Mouse (Mus musculus): ENCODE data around the gene Stoml1.

Gene Stoml1

GRCm38 (mm10) chr9:58272068-58272541, 19.1 kb downstream of the Stoml1 start:
- DNase-seq (ENCODE audit: low spot score in 2 of 2): no peak

DNA sequence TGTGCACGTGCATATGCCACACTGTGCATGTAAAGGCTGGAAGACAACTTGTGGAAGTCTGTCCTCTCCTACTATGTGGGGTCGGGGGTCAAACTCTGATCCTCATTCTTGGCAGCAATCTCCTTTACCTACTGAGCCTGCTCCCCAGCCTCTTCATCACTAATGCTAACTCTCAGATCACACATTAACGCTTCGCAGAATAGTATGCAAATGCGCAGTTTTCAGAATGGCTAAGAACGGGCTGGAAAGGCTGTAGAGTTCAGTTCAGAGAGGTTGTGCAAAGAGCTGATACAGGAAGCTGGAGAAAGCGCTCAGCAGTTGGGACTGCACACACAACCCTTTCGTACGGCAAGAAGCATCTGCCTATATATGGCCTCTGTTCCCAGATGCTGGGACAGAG, 19.9 kb downstream of the Stoml1 start:
- DNase-seq (ENCODE audit: low spot score in 2 of 2): no peak

DNA sequence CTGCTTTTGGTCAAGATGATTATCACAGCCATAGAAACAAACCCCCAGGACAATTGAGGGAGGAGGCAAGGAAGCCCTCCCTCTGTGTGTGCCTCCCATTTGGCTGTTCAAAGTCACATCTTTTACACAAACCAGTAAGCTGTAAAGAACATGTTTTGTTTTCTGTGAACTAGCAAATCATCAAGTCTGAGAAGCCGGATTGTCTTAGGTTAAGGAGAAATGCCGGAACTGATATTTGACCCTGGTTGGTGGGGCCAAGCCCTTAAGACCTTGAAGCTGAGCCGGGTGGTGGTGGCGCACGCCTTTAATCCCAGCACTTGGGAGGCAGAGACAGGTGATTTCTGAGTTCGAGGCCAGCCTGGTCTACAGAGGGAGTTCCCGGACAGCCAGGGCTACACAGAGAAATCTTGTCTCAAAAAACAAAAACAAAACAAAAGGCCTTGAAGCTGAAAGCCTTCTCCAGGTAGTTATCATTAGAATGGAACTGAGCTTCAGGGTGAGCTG, 21.2 kb downstream of the Stoml1 start:
- no peak for DNase-seq (ENCODE audit: low spot score in 2 of 2)

DNA sequence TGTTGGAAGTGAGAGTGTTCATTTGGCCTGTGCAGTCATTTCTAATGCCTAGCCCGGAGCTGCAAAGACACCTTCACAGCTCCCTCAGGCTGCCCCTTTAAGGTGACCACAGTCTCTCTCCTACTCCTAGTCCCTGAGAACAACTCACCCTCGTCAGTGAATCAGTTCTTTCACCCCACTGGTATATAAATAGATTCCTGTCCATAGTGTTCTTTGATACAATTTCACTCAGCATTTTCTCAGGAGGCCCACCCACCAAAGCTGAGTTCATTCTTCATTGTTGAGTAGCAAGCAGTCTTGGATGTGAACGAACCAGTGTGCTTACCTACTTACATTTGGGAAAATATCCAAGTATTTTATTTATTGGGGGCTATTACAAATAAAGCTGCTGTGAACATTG, 21.7 kb downstream of the Stoml1 start:
- DNase-seq (ENCODE audit: low spot score in 2 of 2): no peak

DNA sequence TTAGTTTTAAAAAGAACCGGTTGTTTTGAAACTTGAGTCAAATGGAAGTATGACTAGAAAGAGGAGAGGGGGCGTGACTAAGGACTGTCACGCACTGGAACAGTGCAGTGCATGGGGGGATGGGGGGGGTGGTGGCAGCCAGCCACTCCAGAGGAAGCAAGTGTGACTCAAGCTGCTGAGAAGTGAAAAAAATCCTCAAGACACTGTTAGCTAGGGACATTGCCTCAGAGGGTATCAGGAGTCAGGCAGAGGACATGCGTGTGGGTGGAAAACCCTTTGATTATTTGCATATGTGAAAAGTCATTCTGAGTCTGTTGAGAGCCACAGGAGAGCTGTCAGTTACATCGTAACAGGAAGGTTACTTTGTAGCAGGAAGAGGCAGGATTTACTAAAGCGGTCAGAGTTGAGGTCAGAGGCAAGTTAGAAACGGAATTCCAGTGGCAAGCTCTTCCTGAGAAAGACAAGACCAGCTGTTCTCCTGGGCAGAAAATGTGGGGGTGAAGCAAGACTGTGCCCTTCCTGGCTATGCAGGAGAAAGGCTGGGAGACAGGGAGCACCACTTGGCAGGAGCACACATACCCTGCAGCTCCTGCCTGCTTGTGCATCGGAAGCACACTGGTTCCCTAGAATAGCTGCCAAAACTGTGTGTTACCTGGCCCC, 22.3 kb downstream of the Stoml1 start:
- DNase-seq (ENCODE audit: low spot score in 2 of 2): no peak

GRCm38 (mm10) chr9:58275797-58276196, 22.8 kb downstream of the Stoml1 start:
- no peak for DNase-seq (ENCODE audit: low spot score in 2 of 2)

DNA sequence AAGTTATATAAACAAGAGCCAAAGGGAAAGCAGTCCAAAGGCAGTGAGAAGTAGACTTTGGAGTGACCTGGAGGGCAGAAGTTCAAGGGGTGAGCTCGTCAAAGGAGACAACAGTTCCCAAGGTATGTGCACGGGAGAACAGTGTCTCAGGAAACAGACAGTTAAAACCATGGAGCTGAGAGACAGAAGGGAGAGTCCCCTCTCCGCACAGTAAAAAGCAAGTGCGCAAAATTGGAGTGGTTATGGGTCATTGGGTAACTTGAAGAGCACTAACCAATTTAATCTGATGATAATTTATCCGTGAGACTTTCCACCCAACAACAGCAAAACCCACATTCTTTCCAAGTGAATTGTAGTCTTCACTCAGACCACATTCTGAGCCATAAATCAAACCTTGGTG, 23.4 kb downstream of the Stoml1 start:
- DNase-seq (ENCODE audit: low spot score in 2 of 2): no peak

DNA sequence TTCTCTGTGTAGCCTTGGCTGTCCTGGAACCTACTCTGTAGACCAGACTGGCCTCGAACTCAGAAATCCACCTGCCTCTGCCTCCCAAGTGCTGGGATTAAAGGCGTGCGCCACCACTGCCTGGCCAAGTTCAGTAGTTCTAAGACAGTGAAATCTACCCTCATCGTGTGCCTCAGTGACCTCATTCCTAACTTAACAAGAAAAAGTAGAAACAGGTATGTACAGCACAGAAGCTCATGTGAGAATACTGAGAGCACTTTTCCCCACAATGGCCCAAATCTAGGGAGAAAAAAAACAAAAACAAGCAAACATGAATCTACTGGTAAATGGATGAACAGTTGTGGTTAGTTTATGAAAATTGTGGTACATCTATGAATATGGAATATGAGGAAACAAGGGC, 25.3 kb downstream of the Stoml1 start:
- DNase-seq (ENCODE audit: low spot score in 2 of 2): no peak

- no peak for DNase-seq (ENCODE audit: low spot score in 2 of 2)
Measured at GRCm38 (mm10) chr9:58278821-58279723, 26.1 kb downstream of the Stoml1 start.

DNA sequence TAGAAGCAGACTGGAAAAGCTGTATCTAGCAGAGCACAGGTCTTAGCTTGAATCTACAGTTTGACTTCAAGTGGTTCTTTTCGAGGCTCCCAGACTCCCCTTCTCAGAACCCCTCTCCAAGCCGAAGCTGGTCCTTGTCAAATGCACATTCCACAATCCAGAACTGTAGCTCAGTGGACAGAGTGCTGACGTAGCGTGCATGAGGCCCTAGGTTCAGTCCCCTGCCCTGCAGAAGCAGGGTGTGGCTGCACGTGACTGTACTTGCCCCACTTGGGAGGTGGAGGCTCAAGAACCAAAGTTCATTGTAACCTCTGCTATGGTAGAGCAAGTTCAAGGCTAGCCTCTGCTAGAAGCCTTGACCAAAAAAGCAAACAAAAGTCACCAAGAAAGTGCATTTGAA, 26.8 kb downstream of the Stoml1 start:
- no peak for DNase-seq (ENCODE audit: low spot score in 2 of 2)

GRCm38 (mm10) chr9:58280259-58281109, 27.5 kb downstream of the Stoml1 start:
- peak; percentile 68 to 73 for DNase-seq (ENCODE audit: low spot score in 2 of 2)

- DNase-seq (ENCODE audit: low spot score in 2 of 2): no peak
Measured at GRCm38 (mm10) chr9:58281597-58281996, 28.6 kb downstream of the Stoml1 start.

DNA sequence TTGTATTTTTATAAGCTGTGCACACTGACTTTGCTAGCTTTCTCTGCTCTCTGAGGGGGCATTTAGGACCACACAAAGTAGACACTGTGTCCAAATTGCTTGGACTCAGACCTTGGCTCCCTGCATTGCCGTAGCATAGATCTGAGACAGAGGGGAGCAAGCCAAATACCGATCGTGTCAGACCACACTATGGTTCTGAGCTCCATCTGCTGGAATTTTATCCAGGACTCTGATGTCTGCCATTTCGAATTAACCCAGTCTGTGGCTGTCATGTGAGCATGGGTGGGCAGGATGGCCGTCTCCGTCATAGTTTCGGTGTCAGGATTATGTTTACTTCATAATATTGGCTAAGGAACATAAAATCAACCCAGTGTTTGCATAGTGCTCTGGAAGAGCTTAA, 30.5 kb downstream of the Stoml1 start:
- no peak for DNase-seq (ENCODE audit: low spot score in 2 of 2)

GRCm38 (mm10) chr9:58289090-58289489, 36.1 kb downstream of the Stoml1 start:
- no peak for DNase-seq (ENCODE audit: low spot score in 2 of 2)

DNA sequence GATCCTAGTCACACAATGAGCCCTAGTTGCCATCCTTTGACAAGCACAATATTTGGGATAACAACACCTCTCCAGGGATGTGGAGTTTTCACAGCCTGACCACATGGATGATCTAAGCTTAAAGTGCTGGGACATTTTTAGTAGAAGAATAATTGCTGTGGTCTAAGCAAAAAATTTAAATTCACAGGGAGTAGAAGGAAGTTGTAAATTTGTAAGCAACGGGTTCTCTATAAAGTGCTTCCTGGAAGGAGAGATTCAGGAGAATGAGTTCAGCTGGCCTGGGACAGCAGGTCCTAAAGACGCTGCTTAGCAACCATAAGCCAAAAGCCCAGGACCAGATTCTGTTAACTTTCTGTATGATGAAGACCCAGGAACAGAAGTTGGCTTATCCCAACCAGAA, 36.9 kb downstream of the Stoml1 start:
- DNase-seq (ENCODE audit: low spot score in 2 of 2): no peak

DNA sequence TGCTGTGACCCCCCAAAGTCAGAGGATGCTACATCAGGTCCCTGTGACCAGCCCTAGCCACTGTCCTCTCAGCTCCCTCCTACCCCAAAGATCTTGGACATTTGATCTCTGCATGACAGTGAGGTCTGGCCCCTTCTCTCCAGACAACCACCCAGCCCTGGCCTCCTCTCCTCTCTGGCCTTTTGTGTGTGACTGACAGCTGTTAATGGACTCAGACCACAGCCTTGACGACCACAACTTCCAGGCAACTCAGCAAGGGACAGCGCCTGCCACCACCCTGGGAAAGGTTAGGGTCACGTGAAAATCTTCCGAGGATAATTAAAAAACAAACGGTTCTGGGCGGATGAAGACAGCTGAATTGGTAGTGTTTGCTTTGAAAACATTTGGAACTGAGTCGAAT, 41.6 kb downstream of the Stoml1 start:
- no peak for DNase-seq (ENCODE audit: low spot score in 2 of 2)

GRCm38 (mm10) chr9:58295345-58295744, 42.4 kb downstream of the Stoml1 start:
- DNase-seq (ENCODE audit: low spot score in 2 of 2): no peak

DNA sequence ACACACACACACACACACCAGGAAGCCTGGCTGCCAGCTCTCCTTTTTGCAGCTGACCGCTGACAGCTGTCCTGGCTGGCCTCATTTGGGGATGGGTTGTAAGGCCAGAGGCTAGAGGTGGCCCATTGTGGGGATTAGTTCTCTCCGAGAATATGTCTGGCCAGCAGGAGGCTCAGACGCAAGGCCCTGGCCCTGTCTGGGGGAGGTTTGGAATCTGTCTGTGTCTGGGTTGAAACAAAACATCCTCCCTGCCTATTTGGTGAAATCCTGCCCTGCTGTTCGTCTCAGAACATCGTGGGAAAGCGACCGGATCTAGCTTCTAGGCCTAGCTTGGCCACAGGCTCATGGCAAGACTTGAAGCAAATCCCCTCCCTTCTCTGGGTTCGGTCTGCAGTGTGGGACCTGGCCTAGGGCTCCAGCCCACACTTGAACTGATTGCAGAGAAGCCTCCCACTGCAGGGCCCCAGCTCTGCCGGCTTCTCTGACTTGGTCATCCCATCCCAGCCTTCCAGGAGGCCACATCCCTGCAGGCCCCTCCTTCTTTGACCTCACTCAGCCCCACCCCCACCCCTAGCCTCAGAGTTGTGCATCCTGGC, 42.9 kb downstream of the Stoml1 start:
- no peak for DNase-seq (ENCODE audit: low spot score in 2 of 2)

DNA sequence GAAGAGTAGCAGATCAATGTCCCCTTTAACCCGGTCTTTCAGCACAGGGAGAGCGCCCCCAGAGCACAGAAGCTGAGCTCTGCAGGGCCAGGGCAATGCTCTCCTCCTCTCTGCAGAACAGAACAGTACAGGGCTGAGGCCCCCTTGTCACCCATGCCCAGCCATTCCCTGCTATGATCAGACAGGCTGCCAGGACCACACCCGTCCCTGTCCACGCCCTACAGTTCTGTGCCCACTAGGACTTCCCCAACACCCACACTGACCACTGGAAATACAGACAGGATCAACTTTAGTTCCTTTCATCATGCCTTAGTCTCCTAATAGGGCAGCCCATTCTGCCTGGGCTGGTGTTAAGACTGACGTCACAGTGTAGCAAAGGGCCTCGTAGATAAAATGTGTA, 44.1 kb downstream of the Stoml1 start:
- no peak for DNase-seq (ENCODE audit: low spot score in 2 of 2)

- DNase-seq (ENCODE audit: low spot score in 2 of 2): no peak
Measured at GRCm38 (mm10) chr9:58297961-58298477, 45.1 kb downstream of the Stoml1 start.

DNA sequence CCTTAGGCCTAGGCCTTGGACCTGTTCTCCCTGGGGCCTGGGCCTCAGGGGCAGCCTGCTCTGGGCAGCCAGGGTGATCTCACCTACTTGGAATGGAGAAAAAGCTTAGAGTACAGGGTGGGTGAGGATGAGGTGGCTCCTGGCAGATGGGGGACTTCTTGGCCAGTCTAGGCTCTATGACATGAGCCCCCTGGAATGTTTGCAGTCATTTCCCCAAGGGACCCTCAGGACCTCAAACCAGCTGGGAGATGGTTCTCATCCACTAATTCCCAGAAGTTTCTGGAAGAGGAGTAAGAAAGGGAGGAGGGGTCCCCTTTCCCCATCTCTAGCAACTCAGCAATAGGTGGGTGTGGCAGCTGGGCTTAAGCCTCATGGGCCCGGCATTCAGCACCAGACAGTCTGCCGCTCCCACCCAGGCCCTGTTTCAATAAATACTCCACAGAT, 46.4 kb downstream of the Stoml1 start:
- DNase-seq (ENCODE audit: low spot score in 2 of 2): no peak
